Mouse (Mus musculus): ENCODE data around the gene Sash1.

GRCm38 (mm10) chr10:8753377-8753776 is 132.5 kb downstream of the Sash1 start:
- TF ChIP-seq CTCF (IDR thresholded peaks at IDR 0.05; ENCODE audit: extremely low read depth, insufficient read length, insufficient replicate concordance, low read depth, low read length) (no peak), POLR2A (IDR thresholded peaks at IDR 0.05; ENCODE audit: low read depth, low read length) (no peak)

Data from small intestine, adult 2 months (tissue).